Mouse (Mus musculus): ENCODE data around the gene Sec31b. TPM values are rescaled to one million over a fixed set of nuclear protein-coding genes. Genes with fewer than 3 reads are reported as not detected.

Gene Sec31b
- polyA plus RNA-seq, 1 experiment from 2014 or later: 0.24 TPM

DNA sequence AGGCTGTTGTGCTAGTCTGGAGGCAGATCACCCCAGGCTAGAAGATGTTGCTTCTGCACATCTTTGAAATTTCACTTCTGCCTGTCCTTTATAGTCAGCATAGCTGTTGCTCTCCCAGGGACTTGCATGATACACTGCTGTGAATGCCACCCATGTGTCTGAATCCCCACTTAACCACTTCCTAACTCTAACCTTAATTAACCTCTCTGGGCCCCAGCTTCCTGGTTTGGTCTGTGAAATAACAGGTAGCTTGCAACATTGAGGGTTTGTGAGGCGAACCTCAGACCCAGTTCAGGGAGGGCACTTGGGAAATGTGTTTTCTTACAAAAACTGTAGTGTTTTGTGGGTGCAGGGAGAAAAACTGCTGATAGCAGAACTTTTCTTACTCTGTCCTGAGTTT, 32.4 kb upstream of the Sec31b start:
- H3K9ac ChIP-seq (ENCODE audit: low read length): no peak overlapping the region
- DNase-seq (ENCODE audit: low spot score) (no peak), ATAC-seq (ENCODE audit: insufficient number of reproducible peaks, low FRiP score, low TSS enrichment, low read depth) (no peak)
- H3K36me3 ChIP-seq (ENCODE audit: control insufficient read depth, insufficient read depth, low read length): peaks cover 7% of the 10 kb centered on the region; the same call in 1 of the 2 replicates
- no peak overlapping the region for H3K4me3 ChIP-seq (ENCODE audit: low read depth, low read length)
- no peaks in the 10 kb centered on the region for H3K4me1 ChIP-seq (ENCODE audit: control insufficient read depth, insufficient read depth, low read length)
- no peaks in the 10 kb centered on the region for H3K9me3 ChIP-seq (ENCODE audit: control insufficient read depth, low read length)
- H3K4me2 ChIP-seq (ENCODE audit: low read depth, severe bottlenecking): no peak overlapping the region
- H3K27ac ChIP-seq (replicated peaks; ENCODE audit: low read depth, low read length): no peak overlapping the region
- 76% methylated on average over 1 of the region's 1 CpGs for WGBS
- no peaks in the 10 kb centered on the region for H3K27me3 ChIP-seq (ENCODE audit: control insufficient read depth, insufficient read depth, low read length)

DNA sequence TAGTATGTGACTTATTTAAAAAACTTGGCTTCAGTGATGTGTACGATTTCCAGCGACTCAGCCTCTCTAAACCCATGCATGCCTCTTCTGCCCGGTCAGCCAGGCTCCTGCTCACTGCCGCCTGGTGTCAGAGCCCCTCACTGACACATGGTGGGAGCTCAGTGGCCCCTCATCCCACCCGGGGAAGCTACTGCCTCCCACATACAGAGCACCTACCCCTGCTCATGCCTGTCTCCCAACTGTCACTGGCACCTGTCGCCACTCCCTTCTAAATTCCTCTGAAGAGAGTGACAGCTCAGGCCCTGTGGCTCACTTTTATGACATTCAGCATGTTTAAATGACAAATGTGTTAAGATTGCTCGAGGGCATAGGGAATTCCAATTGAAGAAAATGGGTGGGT, 30.6 kb upstream of the Sec31b start:
- no peaks in the 10 kb centered on the region for H3K4me1 ChIP-seq (ENCODE audit: control insufficient read depth, insufficient read depth, low read length)
- no peak overlapping the region for H3K4me3 ChIP-seq (ENCODE audit: low read depth, low read length)
- peaks cover 15% of the 10 kb centered on the region for H3K36me3 ChIP-seq (ENCODE audit: control insufficient read depth, insufficient read depth, low read length)
- no peak for ATAC-seq (ENCODE audit: insufficient number of reproducible peaks, low FRiP score, low TSS enrichment, low read depth)
- 79% methylated on average over 7 of the region's 7 CpGs for WGBS
- H3K9ac ChIP-seq (ENCODE audit: low read length): no peak overlapping the region
- H3K9me3 ChIP-seq (ENCODE audit: control insufficient read depth, low read length): no peaks in the 10 kb centered on the region
- H3K27me3 ChIP-seq (ENCODE audit: control insufficient read depth, insufficient read depth, low read length): no peaks in the 10 kb centered on the region
- no peak overlapping the region for H3K4me2 ChIP-seq (ENCODE audit: low read depth, severe bottlenecking)
- DNase-seq (ENCODE audit: low spot score): no peak
- no peak overlapping the region for H3K27ac ChIP-seq (replicated peaks; ENCODE audit: low read depth, low read length)

DNA sequence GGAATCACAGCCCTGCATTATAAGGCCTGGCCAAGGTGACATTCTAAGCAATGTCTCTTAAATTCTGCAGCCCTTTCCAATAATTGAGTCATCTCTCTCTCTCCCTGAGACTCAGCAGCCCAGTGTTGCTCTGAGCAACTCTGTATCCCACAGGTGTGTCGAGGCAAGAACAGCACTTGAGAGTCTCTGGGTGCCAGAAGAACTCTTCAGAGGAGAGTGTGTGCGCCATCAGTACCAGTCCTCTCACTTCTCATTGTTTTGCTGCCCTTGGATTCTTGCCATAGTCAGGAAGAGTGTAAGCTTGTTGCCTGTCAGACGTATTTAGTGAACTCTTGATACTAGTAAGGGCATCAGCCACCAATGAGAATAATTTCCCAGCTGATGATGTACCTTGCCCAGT, 22.1 kb upstream of the Sec31b start:
- Histone ChIP-seq H3K4me1 (ENCODE audit: control insufficient read depth, insufficient read depth, low read length) (peaks cover 16% of the 10 kb centered on the region), H3K4me3 (ENCODE audit: low read depth, low read length) (no peak overlapping the region), H3K27me3 (ENCODE audit: control insufficient read depth, insufficient read depth, low read length) (no peaks in the 10 kb centered on the region), H3K9me3 (ENCODE audit: control insufficient read depth, low read length) (no peaks in the 10 kb centered on the region), H3K9ac (ENCODE audit: low read length) (no peak overlapping the region), H3K4me2 (ENCODE audit: low read depth, severe bottlenecking) (no peak overlapping the region), H3K27ac (replicated peaks; ENCODE audit: low read depth, low read length) (no peak overlapping the region), H3K36me3 (ENCODE audit: control insufficient read depth, insufficient read depth, low read length) (peaks cover 25% of the 10 kb centered on the region)
- WGBS: 92% methylated on average over 3 of the region's 3 CpGs
- DNase-seq (ENCODE audit: low spot score): no peak
- ATAC-seq (ENCODE audit: insufficient number of reproducible peaks, low FRiP score, low TSS enrichment, low read depth): no peak

DNA sequence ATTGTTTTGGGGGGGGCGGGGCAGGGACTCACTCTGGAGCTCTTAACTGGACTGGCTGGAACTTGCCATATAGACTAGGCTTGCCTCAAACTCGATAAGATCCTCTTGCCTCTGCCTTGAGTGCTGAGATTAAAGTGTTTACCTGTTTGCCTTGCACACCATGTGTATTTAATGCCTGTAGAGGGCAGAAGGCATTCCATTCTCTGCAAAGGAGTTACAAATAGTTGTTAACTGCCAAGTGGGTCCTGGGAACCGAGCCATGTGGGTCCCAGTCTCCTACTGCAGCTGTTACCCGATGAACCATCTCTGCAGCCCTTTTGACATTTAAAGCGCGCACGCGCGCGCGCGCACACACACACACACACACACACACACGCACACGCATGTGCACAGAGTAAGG, 18.3 kb upstream of the Sec31b start:
- H3K9ac ChIP-seq (ENCODE audit: low read length): no peak overlapping the region
- no peaks in the 10 kb centered on the region for H3K27me3 ChIP-seq (ENCODE audit: control insufficient read depth, insufficient read depth, low read length)
- H3K4me2 ChIP-seq (ENCODE audit: low read depth, severe bottlenecking): peak overlapping the region; percentile 13; the same call in 1 of the 2 replicates
- 89% methylated on average over 14 of the region's 14 CpGs for WGBS
- DNase-seq (ENCODE audit: low spot score) (no peak), ATAC-seq (ENCODE audit: insufficient number of reproducible peaks, low FRiP score, low TSS enrichment, low read depth) (no peak)
- H3K36me3 ChIP-seq (ENCODE audit: control insufficient read depth, insufficient read depth, low read length): peaks cover 10% of the 10 kb centered on the region
- peaks cover 16% of the 10 kb centered on the region for H3K4me1 ChIP-seq (ENCODE audit: control insufficient read depth, insufficient read depth, low read length)
- 0 out of 2 replicates have a peak overlapping the region, but pooled peaks have one; percentile 74 for H3K4me3 ChIP-seq (ENCODE audit: low read depth, low read length)
- no peak overlapping the region for H3K27ac ChIP-seq (replicated peaks; ENCODE audit: low read depth, low read length)
- H3K9me3 ChIP-seq (ENCODE audit: control insufficient read depth, low read length): no peaks in the 10 kb centered on the region

DNA sequence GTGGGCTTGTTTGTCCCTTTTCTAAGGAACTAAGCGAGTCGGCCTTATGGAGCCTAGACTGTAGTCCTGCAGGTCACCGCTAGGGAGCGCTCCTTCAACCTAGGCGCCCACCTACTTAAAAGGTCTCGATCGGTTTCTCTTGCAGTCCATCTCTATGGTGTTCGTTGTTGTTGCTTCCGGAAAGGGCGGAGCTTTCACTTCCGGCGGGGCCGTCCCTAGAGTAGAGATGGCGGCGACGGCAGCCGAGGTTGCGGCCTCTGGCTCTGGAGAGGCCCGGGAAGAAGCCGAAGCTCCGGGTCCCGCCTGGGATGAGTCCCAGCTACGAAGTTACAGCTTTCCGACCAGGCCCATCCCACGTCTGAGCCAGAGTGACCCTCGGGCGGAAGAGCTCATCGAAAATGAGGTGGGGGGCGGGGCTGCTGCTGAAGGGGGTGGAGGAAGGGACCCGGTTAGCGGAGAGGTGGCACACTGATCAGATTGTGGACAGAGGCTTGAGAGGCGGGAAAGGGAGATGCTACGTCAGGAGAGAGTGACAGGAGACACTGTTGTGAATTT, 17.1 kb upstream of the Sec31b start, which contains the start of gene Hif1an:
Gene Hif1an, plus strand, starts transcription at position 199 of the 555 bp plus-strand sequence.
- Histone ChIP-seq H3K4me2 (ENCODE audit: low read depth, severe bottlenecking) (peak within 1 kb of the TSS; percentile 80), H3K4me1 (ENCODE audit: control insufficient read depth, insufficient read depth, low read length) (peaks cover 16% of the 10 kb centered on the region), H3K27ac (replicated peaks; ENCODE audit: low read depth, low read length) (no peak within 1 kb of the TSS), H3K36me3 (ENCODE audit: control insufficient read depth, insufficient read depth, low read length) (peaks cover under 1% of the 10 kb centered on the region; the same call in 1 of the 2 replicates), H3K27me3 (ENCODE audit: control insufficient read depth, insufficient read depth, low read length) (no peaks in the 10 kb centered on the region), H3K9me3 (ENCODE audit: control insufficient read depth, low read length) (no peaks in the 10 kb centered on the region), H3K4me3 (ENCODE audit: low read depth, low read length) (peak within 1 kb of the TSS; percentile 74), H3K9ac (ENCODE audit: low read length) (peak within 1 kb of the TSS; percentile 68)
- peak; percentile 91 for ATAC-seq (ENCODE audit: insufficient number of reproducible peaks, low FRiP score, low TSS enrichment, low read depth)
- under 1% methylated on average over 33 of the region's 33 CpGs for WGBS
- DNase-seq (ENCODE audit: low spot score): peak; percentile 97

DNA sequence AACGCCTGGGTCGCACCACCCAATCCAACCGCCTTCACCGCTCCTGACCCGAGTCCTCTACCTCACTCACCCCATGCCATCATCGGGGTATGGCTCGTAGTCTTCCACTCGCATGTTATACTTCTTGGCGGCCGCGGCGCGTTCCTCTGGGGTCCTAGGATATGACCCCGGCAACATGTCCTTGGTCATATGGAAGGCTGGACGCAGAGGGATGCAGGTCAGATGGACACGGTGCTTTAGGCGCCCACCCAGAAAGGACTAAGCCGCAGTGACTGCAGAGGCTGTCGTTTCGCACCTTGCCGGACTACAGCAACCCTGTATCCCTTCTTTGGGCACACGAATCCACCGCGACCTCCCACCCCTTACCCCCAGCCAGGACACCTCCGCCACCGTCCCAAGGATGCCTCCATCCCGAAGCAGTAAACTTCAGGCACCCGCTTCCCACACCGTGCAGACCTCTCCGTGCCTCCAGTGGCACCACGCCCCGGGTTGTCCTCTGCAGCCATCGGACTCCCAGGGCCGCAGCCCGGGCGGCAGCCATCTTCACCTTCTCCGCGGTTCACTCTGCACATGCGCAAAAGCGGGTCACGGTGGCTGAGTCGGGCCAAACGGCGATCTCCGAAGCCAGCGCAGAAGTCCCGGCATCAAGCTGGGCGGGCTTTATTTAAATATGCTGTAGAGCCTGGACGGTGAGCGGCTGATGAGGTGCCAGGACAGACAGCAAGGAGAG, 9.4 kb upstream of the Sec31b start, which contains the start of gene Ndufb8:
Gene Ndufb8, minus strand, starts transcription at position 580 of the 730 bp plus-strand sequence.
- peak; percentile 82 for ATAC-seq (ENCODE audit: insufficient number of reproducible peaks, low FRiP score, low TSS enrichment, low read depth)
- peak within 1 kb of the TSS; percentile 26; the same call in 1 of the 2 replicates for H3K27ac ChIP-seq (replicated peaks; ENCODE audit: low read depth, low read length)
- WGBS: 0% methylated on average over 50 of the region's 50 CpGs

DNA sequence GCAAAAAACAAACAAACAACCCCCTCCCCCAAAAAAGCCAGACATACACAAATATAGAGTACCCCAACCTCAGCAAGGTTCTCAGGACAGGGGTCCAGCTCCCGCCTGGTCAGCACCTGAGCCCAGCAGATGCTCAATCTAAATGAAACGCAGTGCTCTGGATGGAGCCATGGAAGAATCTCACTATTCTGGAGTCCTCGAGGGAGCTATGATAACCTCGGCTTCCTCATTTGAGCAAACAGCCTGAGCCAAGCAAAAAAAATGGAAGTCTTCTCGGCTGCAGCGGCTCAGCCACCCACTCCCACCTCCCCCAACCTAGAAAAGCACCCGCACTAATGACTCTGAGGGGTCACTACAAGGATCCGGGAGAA, 8.8 kb upstream of the Sec31b start:
- peak overlapping the region; percentile 90 for H3K9ac ChIP-seq (ENCODE audit: low read length)
- WGBS: 8% methylated on average over 8 of the region's 8 CpGs
- H3K4me3 ChIP-seq (ENCODE audit: low read depth, low read length): peak overlapping the region; percentile 65
- H3K27me3 ChIP-seq (ENCODE audit: control insufficient read depth, insufficient read depth, low read length): no peaks in the 10 kb centered on the region
- no peak for DNase-seq (ENCODE audit: low spot score)
- H3K36me3 ChIP-seq (ENCODE audit: control insufficient read depth, insufficient read depth, low read length): peaks cover 16% of the 10 kb centered on the region
- H3K9me3 ChIP-seq (ENCODE audit: control insufficient read depth, low read length): no peaks in the 10 kb centered on the region
- peak overlapping the region; percentile 72 for H3K4me2 ChIP-seq (ENCODE audit: low read depth, severe bottlenecking)
- ATAC-seq (ENCODE audit: insufficient number of reproducible peaks, low FRiP score, low TSS enrichment, low read depth): no peak
- H3K27ac ChIP-seq (replicated peaks; ENCODE audit: low read depth, low read length): no peak overlapping the region
- peaks cover 7% of the 10 kb centered on the region for H3K4me1 ChIP-seq (ENCODE audit: control insufficient read depth, insufficient read depth, low read length)

More for the DNA sequence above, 9.4 kb upstream of the Sec31b start, which contains the start of gene Ndufb8:
- Histone ChIP-seq H3K27me3 (ENCODE audit: control insufficient read depth, insufficient read depth, low read length) (no peaks in the 10 kb centered on the region), H3K9me3 (ENCODE audit: control insufficient read depth, low read length) (no peaks in the 10 kb centered on the region), H3K4me2 (ENCODE audit: low read depth, severe bottlenecking) (peak within 1 kb of the TSS; percentile 72), H3K4me1 (ENCODE audit: control insufficient read depth, insufficient read depth, low read length) (peaks cover 7% of the 10 kb centered on the region), H3K36me3 (ENCODE audit: control insufficient read depth, insufficient read depth, low read length) (peaks cover 12% of the 10 kb centered on the region), H3K9ac (ENCODE audit: low read length) (peak within 1 kb of the TSS; percentile 90), H3K4me3 (ENCODE audit: low read depth, low read length) (peak within 1 kb of the TSS; percentile 65)
- DNase-seq (ENCODE audit: low spot score): peak; percentile 97

DNA sequence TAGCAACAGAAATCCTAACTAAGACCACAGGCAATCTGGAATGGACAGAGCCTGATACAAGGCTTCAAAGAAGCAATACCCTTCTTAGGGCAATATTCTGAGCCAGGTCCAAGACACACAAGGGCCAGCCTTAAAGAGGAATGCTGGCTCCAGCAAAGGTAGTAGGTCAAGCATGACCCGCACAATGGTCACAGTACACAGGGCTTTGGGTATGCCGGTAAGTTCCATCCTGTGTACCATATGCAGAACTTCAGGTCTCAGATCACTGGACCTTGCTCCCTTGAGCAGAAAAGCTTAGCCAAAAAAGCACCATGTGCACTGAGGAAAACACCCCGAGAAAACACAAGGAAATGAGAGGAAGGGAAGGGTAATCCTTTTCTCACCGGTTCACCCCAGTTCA, 7.6 kb upstream of the Sec31b start:
- 95% methylated on average over 4 of the region's 4 CpGs for WGBS
- Histone ChIP-seq H3K27me3 (ENCODE audit: control insufficient read depth, insufficient read depth, low read length) (no peaks in the 10 kb centered on the region), H3K4me2 (ENCODE audit: low read depth, severe bottlenecking) (no peak overlapping the region), H3K9me3 (ENCODE audit: control insufficient read depth, low read length) (no peaks in the 10 kb centered on the region), H3K4me3 (ENCODE audit: low read depth, low read length) (no peak overlapping the region), H3K4me1 (ENCODE audit: control insufficient read depth, insufficient read depth, low read length) (peaks cover 7% of the 10 kb centered on the region), H3K9ac (ENCODE audit: low read length) (no peak overlapping the region), H3K36me3 (ENCODE audit: control insufficient read depth, insufficient read depth, low read length) (peaks cover 21% of the 10 kb centered on the region), H3K27ac (replicated peaks; ENCODE audit: low read depth, low read length) (no peak overlapping the region)
- no peak for DNase-seq (ENCODE audit: low spot score)
- ATAC-seq (ENCODE audit: insufficient number of reproducible peaks, low FRiP score, low TSS enrichment, low read depth): no peak

Measured in limb, embryonic 11.5 days (tissue).